Mouse (Mus musculus) adrenal gland, postnatal 4 days (tissue): Measurements from ENCODE around the gene Lix1l. TPM values are rescaled to one million over a fixed set of nuclear protein-coding genes. Genes with fewer than 3 reads are reported as not detected.

Experiments used
- DNase-seq, 2 experiments: peaks; one replicate each; pipeline ENCODE4 v3.0.0; 2021 to 2022; ENCODE audit warnings: low spot score in 2 of 2, mixed read lengths in 2 of 2
- long read RNA-seq, 2 experiments: library from polyadenylated mRNA; stranded (forward); transcript quantifications; one replicate each; pipeline ENCODE4 v2.0.0; 2021
- total RNA-seq, 2 experiments: library from RNA; stranded (reverse); gene quantifications; 2 replicates each; pipeline ENCODE4 v1.2.3; 2021

Gene Lix1l
- total RNA-seq, result 10 to 100 TPM; 66.3 to 69.1 TPM
- long read RNA-seq, experiment 1, partial matches to known transcripts, result 1 of 17 reads
- long read RNA-seq, experiment 1, other reads (novel, unspliced or antisense), result 15 of 17 reads
- long read RNA-seq, experiment 2, partial matches to known transcripts, result 0 of 21 reads
- long read RNA-seq, experiment 2, other reads (novel, unspliced or antisense), result 20 of 21 reads

DNA sequence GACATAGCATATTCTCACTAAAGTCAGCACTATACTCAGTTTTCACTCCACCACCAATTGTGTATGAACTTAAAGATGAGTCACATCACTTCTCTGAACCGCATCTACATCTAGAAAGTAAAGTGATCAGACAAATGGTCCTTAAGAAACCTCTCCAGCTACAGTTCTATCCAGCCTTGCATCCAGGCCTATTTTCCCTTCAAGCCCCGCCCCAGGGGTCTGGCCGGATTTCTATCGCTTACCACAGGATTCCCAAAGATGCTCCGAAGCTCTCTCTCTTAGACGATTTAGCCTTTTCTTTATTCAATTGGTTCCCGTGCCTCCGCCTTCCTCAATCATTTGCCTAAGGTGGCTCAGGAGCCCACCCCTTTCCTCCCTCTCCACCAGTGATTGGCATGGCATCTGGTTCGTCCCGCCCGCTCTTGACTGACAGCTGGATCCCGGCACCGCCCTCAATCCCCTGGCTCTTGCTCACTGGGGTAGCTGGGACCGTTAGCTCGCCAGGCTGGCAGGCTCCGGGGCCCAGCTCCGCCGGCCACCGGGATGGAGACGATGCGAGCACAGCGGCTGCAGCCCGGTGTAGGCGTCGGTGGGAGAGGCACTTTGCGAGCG lies at the start of gene Lix1l:
Gene Lix1l, plus strand, starts transcription at position 511 of the 612 bp plus-strand sequence.
- peak; percentile 66 to 84 for DNase-seq

DNA sequence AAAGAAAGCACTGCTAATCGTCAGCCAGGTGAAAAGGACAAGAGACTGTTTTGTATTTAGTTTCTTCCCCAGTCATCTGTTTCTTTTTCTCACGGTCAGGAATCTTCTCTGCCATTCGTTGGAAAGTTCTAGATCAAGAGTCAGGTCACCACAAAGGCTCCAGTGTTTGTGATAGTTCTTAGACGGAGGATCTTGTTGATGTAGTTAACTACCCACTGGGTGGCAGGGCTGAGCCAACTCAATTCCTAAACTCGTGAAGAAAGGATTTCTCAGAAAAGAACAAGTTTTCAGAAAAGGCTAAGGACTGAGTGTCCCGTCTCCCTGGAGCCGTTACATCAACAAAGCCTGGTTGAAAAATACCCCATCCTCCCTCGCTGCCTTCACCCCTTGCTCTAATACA lies 49.7 kb upstream of the Lix1l start:
- peak in 1 of 2 experiments; percentile 26 for DNase-seq

DNA sequence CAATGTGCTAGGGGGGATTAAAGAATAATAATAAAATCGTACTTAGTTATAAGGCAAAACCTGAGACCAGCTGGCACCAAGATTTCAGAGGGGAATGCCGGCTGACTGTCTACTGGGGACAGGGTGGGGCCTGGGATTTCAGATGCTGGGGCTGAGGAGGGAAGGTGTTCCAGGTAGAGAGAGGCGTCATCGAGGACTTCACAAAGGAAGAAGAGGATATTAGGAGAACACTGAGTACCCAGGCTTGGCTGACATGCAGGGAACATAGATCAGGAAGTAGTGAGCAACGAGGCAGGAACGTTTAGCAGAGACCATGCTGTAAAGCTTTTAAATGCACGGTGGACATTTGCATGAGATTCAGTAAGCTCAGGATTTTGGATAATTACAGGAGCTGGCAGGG lies 49.1 kb upstream of the Lix1l start:
- no peak for DNase-seq

DNA sequence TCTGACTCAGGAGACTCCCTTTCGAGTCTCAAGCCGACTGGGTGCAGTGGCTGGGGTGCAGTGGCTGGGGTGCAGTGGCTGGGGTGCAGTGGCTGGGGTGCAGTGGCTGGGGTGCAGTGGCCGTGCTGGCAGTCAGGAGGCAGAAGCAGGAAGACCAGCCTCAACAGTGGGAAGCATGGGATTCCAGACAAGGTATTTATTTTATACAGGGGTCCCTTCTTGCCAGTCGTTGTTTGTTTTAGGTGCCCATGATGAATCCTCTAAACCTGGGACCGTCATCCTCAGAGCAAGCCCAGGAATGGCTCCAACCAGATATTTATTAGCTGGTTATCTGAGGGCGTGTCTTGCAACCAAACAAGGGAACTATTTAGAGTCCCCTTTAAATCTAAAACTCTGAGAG lies 47.3 kb upstream of the Lix1l start:
- DNase-seq, result no peak

DNA sequence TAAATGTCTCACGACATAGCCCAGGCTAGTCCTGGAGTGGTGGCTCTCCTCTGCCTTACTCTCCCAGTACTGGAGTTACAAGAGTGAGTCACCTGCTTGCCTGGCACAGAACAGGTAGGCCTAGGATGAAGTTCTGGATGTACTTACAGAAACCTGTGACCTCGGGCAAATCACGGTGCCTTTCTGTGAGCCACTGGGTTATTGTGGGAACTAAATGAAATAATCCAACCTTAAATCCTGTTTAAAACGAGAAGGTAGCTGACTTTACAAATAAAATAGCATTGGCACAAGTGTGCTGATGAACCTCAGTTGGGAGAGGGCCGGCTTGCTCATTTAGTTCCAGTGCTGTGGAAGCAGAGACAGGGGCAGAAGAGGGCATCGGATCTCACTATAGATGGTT lies 46.7 kb upstream of the Lix1l start:
- no peak for DNase-seq

DNA sequence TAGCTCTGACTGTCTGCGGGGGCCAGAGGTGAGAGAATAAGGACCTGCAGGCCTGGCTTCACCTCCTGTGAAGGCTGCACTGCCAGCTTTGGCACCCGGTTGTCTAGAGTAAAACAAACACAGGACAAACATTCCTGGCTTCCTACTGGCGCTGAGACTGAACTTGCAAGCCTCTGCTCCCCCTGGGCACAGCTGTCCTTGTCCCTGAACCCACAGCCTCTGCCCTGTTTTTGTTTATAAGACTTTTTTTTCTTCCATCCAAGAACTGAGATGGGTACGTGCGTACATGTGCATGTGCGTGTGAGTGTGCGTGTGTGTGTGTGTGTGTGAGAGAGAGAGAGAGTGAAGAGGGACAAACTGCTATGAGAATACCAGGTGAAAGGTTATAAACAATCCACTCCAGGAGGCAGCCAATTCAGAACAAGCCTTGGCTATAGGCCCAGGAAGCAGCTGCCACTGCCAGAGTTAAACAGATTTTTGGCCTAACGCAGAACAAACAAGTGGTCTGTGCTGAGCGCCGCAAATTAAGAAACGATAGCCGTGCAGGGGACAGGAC lies 45.8 kb upstream of the Lix1l start:
- DNase-seq, result no peak

DNA sequence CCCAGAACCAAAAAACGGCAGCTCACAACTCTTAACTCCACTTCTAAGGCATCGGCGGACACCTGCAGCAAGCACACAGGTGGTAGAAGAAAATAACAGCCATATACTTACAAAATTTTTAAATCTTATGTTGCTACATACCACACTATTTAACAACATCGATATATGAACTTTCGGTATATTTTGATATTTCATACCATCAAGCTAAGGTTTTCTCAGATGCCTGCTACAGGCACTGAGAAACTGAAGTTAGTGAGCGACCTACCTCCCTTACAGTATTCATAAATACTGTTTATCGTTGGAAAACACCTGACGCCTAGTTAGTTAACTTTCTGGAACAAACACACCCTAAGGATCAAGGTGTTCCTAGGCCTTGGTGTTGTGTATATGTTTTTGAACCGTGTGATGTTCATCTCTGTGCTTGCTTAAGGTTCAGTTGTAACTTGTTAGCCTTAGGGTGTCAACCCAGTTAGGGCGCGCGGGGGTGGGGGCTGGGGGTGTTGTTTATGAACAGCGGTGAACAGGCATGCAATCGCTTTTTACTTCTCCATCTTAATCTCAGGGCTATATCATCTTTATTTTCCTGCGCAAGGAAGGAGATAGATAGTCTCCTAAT lies 44.8 kb upstream of the Lix1l start:
- no peak for DNase-seq

DNA sequence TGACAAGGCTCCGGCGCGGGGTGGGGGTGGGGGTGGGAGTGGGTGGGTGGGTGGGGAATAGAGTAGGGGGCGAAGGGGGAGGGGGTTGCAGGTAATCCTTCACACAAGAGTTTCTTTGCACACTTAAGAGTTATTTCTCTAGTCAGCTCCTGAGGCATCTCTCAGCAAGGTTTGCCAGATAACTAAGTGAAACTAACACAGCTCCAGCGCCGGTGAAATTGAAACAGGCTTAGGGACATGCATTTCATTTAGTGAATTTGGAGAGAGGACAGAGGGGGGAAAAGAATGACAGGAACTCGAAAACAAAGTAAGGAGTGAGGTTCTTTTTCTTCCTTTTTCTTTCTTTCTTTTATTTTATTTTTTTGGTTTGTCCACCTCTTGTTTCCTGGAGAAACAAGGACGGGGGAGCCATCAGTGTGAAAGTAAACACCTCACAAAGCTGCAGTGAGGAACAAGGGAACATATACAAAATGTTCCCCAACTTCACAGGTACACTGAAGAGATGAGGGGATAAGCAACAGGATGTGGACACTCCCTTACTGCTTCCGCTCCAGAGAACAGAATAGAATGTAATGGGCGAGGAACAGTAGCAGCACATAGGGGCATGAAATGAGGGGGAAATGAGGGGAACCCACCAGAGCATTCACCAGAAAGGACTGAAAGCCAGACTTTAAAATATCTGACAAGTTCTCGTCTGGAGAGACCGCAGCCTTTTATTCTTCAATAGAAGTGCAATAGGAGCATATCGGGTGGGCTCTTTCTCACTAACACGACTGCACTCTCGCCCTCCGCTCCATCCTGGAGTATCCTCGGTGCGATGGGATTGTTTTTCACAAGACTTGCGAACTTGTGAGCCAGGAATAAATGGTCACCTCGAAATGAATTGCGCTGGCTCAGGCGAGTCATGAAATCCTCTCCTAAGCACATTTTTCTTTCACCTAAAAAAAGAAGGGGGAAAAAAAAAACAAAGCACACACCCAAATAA lies 44.0 kb upstream of the Lix1l start:
- DNase-seq, result no peak

DNA sequence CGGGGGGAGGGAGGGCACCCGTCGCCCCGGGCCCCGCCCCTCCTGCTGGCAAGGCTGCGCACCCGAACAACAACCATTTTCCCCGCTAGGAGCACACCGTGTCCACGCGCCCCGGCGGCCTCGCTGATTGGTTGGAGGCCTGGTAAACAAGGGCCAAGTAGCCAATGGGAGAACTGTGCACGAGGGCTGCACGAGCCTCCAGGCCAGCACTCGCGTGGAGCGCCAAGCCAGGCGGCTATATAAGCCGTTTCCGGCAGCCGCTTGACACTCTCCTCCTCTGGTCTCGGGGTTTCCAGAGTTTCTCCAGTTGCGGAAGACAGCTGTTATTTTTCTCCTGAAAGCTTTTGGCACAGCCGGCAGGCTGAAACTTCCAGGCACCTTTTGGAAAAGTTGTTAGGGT lies 43.3 kb upstream of the Lix1l start, which contains the start of gene Txnip:
Gene Txnip, plus strand, starts transcription at position 264 of the 400 bp plus-strand sequence.
- DNase-seq, result peak; percentile 100

DNA sequence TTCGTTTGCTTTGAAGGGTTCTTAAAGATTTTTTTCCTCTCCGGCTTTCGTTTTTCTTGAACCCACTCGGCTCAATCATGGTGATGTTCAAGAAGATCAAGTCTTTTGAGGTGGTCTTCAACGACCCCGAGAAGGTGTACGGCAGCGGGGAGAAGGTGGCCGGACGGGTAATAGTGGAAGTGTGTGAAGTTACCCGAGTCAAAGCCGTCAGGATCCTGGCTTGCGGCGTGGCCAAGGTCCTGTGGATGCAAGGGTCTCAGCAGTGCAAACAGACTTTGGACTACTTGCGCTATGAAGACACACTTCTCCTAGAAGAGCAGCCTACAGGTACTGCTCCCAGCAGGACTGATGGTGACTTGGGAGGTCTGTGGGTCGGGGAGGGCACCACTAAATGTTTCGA lies 42.8 kb upstream of the Lix1l start:
- no peak for DNase-seq

DNA sequence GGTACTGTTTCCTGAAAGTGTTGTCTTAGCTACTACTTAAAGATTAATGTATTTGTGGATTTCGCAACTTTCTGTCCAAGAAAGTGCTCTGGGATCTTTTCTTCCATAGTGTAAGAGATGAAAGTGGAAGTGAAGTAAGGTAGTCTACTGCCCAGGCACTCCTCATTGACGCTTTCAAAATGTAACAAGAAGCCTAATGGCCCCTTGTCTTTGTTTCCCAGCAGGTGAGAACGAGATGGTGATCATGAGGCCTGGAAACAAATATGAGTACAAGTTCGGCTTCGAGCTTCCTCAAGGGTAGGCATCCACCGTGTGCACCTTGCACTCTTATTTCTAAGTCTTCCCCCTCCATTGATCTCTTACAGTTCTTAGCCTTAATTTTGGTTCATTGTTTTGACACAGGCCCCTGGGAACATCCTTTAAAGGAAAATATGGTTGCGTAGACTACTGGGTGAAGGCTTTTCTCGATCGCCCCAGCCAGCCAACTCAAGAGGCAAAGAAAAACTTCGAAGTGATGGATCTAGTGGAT lies 42.2 kb upstream of the Lix1l start:
- DNase-seq, result no peak

DNA sequence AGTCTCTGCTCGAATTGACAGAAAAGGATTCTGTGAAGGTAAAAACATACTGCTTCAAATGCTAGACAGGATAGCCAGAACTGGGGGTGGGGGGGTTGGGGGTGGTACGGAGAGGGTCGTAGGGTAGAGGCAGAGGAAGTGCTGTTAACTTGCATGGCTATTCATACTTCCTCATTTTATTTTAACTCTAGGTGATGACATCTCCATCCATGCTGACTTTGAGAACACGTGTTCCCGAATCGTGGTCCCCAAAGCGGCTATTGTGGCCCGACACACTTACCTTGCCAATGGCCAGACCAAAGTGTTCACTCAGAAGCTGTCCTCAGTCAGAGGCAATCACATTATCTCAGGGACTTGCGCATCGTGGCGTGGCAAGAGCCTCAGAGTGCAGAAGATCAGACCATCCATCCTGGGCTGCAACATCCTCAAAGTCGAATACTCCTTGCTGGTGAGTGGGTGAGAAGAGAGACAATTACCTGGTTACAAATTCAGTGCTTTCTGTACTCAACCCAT lies 41.5 kb upstream of the Lix1l start:
- no peak for DNase-seq

DNA sequence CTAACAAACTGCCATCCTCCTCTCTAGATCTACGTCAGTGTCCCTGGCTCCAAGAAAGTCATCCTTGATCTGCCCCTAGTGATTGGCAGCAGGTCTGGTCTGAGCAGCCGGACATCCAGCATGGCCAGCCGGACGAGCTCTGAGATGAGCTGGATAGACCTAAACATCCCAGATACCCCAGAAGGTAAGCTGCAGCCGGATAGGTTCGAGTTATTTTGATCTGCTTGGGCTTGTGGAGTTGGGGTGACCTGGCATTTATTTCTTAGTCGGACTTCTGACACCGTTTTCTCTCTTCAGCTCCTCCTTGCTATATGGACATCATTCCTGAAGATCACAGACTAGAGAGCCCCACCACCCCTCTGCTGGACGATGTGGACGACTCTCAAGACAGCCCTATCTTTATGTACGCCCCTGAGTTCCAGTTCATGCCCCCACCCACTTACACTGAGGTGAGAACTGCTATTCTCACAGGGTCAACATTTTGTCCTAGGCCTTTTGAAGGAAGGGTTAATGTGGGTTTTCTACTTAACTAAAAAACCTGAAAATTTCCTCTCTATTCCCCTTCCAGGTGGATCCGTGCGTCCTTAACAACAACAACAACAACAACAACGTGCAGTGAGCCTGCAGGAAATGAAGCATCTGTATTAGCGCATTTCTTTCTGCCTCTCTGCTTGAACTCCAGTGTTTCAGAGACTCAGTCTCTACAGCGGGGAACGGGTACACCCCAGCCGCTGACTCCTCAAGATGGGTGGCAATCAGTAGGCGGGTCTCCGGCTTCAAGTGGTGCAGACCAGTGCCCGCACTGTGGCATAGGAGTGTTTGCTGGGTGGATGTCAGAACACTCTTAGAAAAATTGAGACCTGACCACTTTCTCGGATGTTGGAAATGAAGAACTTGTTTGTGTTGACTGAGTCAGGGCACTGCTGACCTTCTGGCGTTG lies 40.8 kb upstream of the Lix1l start:
- no peak for DNase-seq

DNA sequence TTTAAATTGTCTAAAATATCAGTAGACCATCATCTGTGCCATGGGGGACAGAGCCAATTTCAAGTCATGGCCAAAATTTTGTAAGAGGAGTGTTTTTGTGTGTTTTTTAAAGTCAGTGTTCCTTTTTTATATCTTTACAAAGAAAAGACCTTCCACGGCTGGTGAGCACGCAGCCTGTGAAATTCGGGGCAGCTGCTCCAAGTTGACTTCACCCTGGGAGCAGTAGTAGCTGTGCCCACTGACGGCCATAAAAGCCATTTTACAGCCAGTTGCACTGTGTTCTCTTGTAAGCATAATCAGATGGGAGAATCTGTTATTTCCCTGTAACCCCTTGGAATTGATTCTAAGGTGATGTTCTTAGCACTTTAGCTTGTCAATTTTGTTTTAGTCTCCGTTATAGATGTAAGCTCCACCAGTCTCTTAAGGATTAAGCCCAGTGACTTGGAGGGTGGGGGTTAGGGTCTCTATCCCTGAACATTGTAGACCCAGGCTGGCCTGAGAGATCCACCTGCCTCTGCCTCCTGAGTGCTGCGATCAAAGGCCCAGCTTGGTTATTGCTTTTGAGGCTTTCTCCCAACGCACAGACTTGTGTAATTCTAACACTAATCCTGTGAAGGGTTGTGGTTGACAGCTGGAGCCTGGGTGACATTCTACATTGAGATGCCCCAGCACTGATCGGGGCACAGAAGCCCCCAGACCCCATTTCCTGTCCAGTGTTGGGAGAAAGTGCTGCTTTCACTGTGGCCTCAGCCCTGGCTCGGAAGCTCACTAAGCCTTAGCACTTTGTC lies 39.9 kb upstream of the Lix1l start:
- DNase-seq, result no peak

DNA sequence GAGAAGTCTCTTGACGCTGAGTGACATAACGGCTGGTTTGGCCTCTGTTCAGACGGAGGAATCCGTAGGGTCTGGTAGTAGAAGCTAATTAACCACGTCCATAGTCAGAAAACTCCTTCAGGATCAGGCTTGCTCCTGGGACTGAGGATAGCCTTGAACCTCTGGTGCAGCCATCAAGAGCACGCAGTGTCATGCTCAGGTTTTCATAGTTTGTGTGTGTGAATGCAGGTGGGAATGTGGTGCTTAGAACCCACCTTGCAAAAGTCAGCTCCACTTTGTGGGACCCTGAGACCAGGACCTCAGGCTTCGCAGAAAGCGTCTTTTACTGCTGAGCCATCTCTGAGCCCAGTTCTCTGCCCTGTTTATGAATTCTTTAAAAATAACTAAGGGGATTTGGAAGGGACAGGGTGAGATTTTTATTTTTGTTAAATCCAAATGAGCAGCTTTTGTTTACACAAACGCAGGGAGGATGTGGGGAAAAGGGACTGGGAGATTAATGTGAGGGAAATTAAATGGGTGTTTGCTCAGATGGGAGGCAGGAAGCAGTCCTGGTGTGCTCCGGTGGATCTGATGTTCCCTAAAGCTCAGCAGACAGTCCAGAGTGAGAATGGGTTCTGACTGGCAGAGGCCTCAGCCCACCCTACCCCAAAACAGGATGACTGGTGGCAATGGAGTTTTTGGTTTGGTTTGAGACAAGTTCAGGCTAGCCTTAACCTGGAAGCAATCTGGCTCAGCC lies 38.8 kb upstream of the Lix1l start:
- DNase-seq, result no peak

DNA sequence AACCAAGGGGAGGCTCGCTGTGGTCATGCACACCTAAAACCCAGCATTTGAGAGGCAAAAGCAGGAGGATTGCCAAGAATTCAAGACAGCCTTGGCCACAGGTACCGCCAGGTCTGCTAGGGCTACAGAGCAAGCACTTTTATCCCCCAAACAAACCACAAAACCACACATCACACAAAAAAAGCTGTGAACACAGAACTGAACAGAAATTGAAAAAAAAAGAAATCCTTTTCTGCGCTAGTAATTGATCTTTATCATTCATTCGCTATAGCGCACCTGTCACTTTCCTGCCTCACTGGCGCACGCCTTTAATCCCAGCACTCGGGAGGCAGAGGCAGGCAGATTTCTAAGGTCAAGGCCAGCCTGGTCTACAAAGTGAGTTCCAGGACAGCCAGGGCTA lies 37.7 kb upstream of the Lix1l start:
- no peak for DNase-seq

DNA sequence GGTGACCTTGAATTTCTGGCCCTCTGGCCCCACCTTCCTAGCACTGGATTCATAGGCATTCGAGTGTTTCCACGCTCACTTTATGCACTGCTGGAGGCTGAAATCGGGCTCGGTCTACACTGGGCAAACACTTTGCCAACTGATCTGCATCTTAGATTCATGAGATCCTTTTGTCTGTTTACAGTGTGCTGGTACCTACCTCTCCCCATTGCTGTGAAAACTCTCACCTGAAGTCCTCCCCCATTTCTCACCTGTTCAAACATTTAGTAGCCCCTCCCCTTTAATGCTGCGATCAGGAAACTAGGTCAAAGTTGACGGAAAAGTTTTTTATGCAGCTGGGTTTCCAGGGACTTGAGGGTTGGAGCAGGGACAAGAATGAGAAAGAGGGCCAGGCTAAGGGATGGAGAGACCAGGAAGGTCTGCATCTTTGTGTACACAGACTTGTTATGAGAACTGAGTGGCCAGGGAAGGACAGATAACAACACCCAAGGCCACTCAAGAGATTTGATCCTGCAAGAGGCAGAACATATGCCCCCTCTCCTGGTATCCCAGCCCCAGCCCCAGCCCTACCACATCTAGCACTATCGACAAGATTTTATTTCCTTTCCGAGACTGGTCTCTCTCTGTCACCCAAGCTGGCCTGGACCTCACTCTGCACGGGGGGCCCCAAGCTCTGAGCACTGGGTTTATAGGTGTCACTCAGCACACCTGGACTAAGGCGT lies 36.9 kb upstream of the Lix1l start:
- DNase-seq, result no peak

DNA sequence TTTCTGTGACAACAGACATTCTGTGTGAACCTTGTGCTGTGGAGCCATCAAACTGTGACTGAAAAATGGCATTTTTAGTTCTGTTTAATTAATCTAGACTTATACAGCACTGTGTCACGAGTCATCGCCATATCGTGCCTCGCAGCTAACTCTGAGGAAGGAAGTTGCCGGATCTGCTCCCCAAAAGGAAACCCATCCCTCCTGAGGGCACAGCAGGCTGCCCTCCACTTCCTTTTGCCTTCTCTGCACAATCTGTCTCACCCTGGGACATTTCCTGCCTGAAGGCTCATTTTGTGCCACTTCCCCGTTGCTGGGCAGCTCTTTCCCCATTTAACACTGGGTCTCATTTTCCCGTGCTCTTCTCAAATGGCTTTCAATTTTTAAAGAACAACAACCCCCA lies 36.3 kb upstream of the Lix1l start:
- DNase-seq, result no peak
